Mouse (Mus musculus): ENCODE measurements around the gene Apobr.

DNA sequence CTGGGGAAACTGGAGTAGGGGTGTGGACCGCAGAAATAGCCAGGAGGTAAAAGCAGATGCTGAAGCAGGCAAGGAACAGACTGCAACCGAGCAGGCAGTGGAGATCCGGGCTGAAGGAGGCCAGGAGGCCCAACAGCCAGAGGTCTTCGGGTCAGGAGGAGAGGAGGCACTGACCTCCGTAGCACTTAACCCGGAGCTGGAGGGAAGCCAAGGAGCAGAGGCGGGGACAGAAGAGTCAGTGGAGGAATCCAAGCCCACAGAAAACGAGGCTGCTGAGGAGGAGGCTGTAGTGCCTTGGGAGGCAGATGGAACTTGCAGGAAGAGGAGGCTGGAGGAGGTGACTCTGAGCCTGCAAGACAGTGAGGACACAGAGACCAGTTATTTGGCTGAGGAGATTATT lies 2.1 kb downstream of the Apobr start:
- no peak for TF ChIP-seq CTCF (IDR thresholded peaks at IDR 0.05; ENCODE audit: low read depth)
- no peak for TF ChIP-seq EP300 (IDR thresholded peaks at IDR 0.05; ENCODE audit: low read depth)
